Mouse (Mus musculus) hindbrain, embryonic 10.5 days (tissue): Measurements from ENCODE around the gene Nudt6. TPM values are rescaled to one million over a fixed set of nuclear protein-coding genes. Genes with fewer than 3 reads are reported as not detected.

ENCODE experiments used
- DNase-seq: peaks from one replicate; pipeline ENCODE4 v3.0.0-alpha.2; 2017; ENCODE audit warnings: low spot score
- H3K27ac ChIP-seq: fragments of 300-500 bp; sonication (generic); 2 replicates; pipeline ENCODE4 v1.5.1; 2016; ENCODE audit warnings: mild to moderate bottlenecking, moderate library complexity
- H3K27me3 ChIP-seq: fragments of 300-500 bp; sonication (generic); 2 replicates; pipeline ENCODE4 v1.6.1; 2016; ENCODE audit warnings: mild to moderate bottlenecking; ENCODE audit not compliant: poor library complexity, insufficient read depth, severe bottlenecking
- H3K36me3 ChIP-seq: fragments of 300-500 bp; sonication (generic); 2 replicates; pipeline ENCODE4 v1.6.1; 2016; ENCODE audit warnings: mild to moderate bottlenecking, moderate library complexity
- H3K4me1 ChIP-seq: fragments of 300-500 bp; sonication (generic); replicated peaks from 2 replicates; pipeline ENCODE4 v1.6.1; 2016; ENCODE audit warnings: mild to moderate bottlenecking
- H3K4me3 ChIP-seq: fragments of 300-500 bp; sonication (generic); 2 replicates; pipeline ENCODE4 v1.5.1; 2016; ENCODE audit warnings: mild to moderate bottlenecking, moderate library complexity
- H3K9me3 ChIP-seq: fragments of 300-500 bp; sonication (generic); 2 replicates; pipeline ENCODE4 v1.6.1; 2016; ENCODE audit warnings: mild to moderate bottlenecking, moderate library complexity
- WGBS: fragments of 180-500 bp; shearing (Covaris S2); methylation state at CpG from one replicate; pipeline ENCODE4 v1.1.7; 2016; 5-methylcytosine and 5-hydroxymethylcytosine counted together
- polyA plus RNA-seq: library from polyadenylated mRNA; unstranded; fragments of >200 nt; fragmentation: Nextera tagmentation; extraction: Ambion mirVana; gene quantifications from 2 replicates; pipeline ENCODE4 v1.2.1, GENCODE M21; 2016

Nudt6 gene
- polyA plus RNA-seq, 1 experiment from 2014 or later = 3.4 TPM

DNA sequence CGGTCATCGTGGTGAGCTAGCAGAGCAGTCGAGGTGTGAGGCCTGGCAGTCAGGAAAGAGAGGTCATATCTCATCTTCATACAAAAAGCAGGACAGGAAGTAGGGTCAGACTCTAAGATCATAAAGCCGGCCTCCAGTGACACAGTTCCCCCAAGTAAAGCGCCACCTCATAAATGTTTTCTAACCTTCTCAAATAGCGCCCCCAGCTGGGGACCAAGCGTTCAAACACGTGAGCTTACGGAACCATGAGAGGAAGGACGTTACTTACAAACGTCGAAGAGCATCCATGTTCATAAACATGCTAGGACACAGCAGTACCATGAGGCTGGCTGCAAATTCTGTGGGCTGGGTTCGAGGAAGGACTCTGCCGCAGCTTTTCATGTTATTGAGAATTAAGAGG lies 40.8 kb downstream of the Nudt6 start:
- Histone ChIP-seq H3K4me3 (no peak overlapping the region), H3K27ac (no peak overlapping the region), H3K4me1 (peaks cover 5% of the 10 kb centered on the region; the same call in 1 of the 2 replicates), H3K36me3 (no peaks in the 10 kb centered on the region), H3K27me3 (no peaks in the 10 kb centered on the region), H3K9me3 (no peaks in the 10 kb centered on the region)
- no peak for DNase-seq
- WGBS = 84% methylated on average over 14 of the region's 14 CpGs

DNA sequence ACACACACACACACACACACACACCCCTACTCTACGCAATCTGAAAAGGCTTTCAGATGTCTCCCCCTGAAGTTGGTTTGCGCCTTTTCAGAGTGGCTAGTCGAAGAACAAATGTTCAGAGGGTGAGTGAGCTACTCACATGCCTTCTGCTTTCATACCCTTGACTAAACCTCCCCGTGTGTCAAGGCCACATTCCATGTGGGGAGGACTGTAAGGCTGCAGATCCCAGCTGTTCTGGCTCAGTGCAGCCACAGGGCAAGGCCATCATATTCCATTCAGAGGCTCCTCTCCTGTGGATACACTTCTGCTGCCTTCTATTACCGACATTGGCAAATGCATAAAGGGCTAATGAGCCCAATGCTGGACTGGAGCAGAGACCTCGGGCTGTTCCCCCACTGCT lies 41.6 kb downstream of the Nudt6 start:
- Histone ChIP-seq H3K27ac (no peak overlapping the region), H3K36me3 (no peaks in the 10 kb centered on the region), H3K9me3 (no peaks in the 10 kb centered on the region), H3K27me3 (no peaks in the 10 kb centered on the region), H3K4me1 (peaks cover 5% of the 10 kb centered on the region; the same call in 1 of the 2 replicates), H3K4me3 (no peak overlapping the region)
- no peak for DNase-seq
- WGBS = 79% methylated on average over 6 of the region's 6 CpGs

DNA sequence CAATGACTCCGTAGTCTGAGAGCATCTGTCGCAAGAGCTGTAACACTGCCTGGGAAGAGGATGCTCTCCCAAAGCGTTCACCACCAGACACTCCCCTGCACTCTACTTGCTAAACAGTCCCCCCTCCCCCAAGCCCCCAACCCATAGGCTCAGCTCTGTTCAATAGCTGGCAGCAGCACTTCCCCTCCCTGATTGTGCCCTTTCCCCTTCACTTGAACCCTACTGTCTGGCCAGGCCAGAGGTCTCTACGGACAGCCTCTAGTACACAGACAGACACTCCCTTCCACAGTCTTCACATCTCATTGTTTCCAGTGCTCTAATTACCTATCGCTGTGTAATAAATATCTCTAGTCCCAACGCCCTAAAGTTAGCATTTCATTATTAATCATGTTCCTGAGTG lies 42.1 kb downstream of the Nudt6 start:
- Histone ChIP-seq H3K4me1 (peaks cover 5% of the 10 kb centered on the region; the same call in 1 of the 2 replicates), H3K9me3 (no peaks in the 10 kb centered on the region), H3K36me3 (no peaks in the 10 kb centered on the region), H3K4me3 (no peak overlapping the region), H3K27me3 (no peaks in the 10 kb centered on the region), H3K27ac (no peak overlapping the region)
- WGBS = 81% methylated on average over 6 of the region's 6 CpGs
- no peak for DNase-seq

DNA sequence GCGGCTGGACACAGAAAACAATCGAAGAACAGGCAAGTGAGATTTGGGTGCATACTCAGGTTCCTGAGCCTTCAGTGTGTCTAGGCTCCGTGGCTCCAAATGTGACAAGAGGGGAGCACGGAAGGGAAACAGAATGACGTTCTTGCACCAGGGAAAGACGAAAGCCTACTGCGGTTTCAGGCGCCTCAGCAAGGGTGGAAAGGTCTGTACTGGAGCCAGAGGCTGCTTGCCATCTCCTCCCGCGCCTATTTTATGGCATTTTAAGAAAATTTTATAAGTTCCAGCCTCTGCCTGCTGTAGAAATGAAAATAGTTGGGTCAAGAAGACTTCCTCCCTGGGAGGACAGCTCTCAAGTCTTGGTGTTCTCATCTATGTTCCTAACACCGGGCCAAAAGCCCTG lies 46.3 kb downstream of the Nudt6 start:
- Histone ChIP-seq H3K9me3 (no peaks in the 10 kb centered on the region), H3K27me3 (no peaks in the 10 kb centered on the region), H3K4me1 (peaks cover 5% of the 10 kb centered on the region; the same call in 1 of the 2 replicates), H3K27ac (no peak overlapping the region), H3K4me3 (no peak overlapping the region), H3K36me3 (no peaks in the 10 kb centered on the region)
- WGBS = 90% methylated on average over 11 of the region's 11 CpGs
- DNase-seq = no peak

DNA sequence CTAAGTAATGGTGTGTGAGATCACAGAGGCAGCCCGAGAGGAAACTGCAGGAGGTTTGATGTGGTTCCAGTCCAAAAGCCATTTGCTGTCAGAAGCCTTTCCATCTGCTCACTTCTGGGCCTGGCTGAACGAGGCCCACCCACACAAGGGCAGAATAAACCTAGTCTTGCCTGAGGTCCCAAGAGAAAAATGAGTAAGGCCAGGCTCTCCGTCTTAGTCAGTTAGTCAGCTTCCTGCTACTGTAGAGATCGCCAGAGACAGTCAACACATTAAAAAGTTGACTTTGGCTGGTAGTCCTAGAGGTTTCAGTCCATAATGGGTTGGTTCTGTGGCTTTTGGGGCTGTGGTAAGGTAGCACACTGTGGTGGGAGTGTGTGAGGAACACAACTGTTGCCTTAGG lies 49.6 kb downstream of the Nudt6 start:
- H3K4me1 ChIP-seq = no peaks in the 10 kb centered on the region
- H3K36me3 ChIP-seq = no peaks in the 10 kb centered on the region
- H3K27ac ChIP-seq = no peak overlapping the region
- no peaks in the 10 kb centered on the region for H3K27me3 ChIP-seq
- 77% methylated on average over 4 of the region's 4 CpGs for WGBS
- no peak for DNase-seq
- H3K4me3 ChIP-seq = no peak overlapping the region
- no peaks in the 10 kb centered on the region for H3K9me3 ChIP-seq

DNA sequence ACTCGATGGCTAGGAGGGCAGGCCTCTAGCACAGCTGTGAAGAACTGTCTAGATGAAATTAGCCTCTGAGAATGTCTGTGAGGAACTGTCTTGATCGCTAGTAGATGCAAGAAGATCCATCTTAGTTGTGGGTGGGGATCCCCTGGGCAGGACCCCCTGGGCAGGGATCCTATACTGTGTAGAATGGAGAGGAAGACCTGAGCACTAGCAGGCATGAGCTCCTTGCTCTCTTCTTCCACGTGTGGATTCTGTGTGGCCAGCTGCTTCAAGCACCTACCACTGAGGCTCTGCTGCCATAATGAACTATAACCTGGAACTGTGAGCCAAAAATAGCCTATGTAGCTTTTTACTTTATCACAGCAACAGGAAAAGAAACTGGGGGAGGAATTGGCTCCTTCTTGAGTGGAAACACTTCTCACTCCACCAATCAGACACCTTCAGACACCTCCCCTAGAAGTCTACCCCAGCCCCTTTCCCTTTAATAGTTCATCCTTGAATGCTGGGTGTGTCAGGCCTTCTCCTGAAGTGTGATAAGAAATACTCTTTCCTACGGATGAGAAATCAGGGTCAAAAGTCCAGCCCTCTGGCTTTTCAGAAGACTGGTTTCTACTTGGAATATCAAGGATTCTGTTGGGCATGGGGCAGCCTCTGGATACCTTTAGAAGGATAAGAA lies 53.5 kb downstream of the Nudt6 start:
- no peak overlapping the region for H3K27ac ChIP-seq
- WGBS = 66% methylated on average over 4 of the region's 4 CpGs
- no peaks in the 10 kb centered on the region for H3K4me1 ChIP-seq
- no peak for DNase-seq
- H3K36me3 ChIP-seq = no peaks in the 10 kb centered on the region
- no peak overlapping the region for H3K4me3 ChIP-seq
- H3K9me3 ChIP-seq = no peaks in the 10 kb centered on the region
- no peaks in the 10 kb centered on the region for H3K27me3 ChIP-seq

DNA sequence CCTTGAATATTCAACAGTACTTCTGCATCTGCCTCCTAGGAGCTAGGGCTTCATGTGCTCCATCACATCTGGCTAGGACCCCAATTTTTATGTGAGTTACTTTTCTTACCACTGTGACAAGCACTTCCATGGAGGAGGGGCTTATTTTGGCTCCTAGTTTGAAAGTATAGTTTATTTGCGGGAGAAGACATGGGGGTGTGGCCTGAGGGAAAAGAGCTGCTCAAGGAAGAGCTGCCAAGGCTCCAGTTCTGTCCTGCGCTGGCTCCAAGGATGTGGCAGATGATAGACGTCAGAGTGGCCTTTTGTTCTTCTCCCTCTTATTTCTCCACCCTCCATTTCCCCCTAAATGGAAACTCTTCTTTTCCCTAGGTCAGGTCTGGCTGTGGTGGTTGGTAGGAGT lies 54.0 kb downstream of the Nudt6 start:
- no peaks in the 10 kb centered on the region for H3K27me3 ChIP-seq
- no peaks in the 10 kb centered on the region for H3K9me3 ChIP-seq
- no peak overlapping the region for H3K27ac ChIP-seq
- WGBS = 54% methylated on average over 3 of the region's 3 CpGs
- no peaks in the 10 kb centered on the region for H3K4me1 ChIP-seq
- DNase-seq = no peak
- no peak overlapping the region for H3K4me3 ChIP-seq
- H3K36me3 ChIP-seq = no peaks in the 10 kb centered on the region

DNA sequence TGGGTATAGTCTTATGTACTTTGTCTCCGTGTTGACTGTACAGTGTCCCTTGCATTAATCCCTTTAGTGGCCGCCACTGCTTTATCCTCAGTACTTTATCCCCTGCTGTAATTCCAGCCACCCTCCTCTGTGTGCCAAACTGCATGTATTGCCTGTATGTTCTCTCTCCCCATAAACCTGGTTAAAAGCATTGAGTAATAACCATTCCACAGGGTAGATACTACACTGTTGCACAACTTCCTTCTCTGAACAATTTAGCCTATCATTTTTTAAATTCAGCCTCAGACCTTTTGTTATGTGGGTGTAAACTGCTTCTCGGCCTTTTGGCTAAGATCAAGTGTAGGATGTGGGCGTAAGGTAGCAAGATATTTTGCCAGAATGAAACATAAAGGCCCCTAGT lies 54.9 kb downstream of the Nudt6 start:
- H3K4me1 ChIP-seq = no peaks in the 10 kb centered on the region
- no peaks in the 10 kb centered on the region for H3K27me3 ChIP-seq
- no peaks in the 10 kb centered on the region for H3K9me3 ChIP-seq
- DNase-seq = no peak
- 87% methylated on average over 4 of the region's 4 CpGs for WGBS
- H3K36me3 ChIP-seq = no peaks in the 10 kb centered on the region
- H3K4me3 ChIP-seq = no peak overlapping the region
- no peak overlapping the region for H3K27ac ChIP-seq

DNA sequence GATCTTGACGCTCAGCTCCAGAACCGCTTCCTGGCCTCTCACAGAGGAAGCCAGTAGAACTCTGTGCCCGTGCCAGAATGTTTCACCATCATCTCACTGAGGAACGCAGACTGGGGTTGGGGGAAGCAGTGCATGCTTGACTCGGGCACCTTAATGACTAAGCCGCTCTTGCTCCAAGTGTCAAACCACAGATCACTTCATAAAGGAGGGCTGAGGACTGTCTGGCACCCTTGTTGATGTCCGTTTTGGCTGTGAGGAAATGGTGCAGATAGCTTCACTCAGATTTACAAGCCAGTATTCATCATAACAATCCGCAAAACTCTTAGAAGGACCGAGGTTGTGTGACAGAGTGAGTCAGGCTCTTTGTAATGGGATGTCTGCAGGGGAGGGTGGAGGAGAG lies 59.3 kb downstream of the Nudt6 start:
- Histone ChIP-seq H3K27me3 (no peaks in the 10 kb centered on the region), H3K4me1 (no peaks in the 10 kb centered on the region), H3K9me3 (no peaks in the 10 kb centered on the region), H3K4me3 (no peak overlapping the region), H3K27ac (no peak overlapping the region), H3K36me3 (no peaks in the 10 kb centered on the region)
- WGBS = 88% methylated on average over 9 of the region's 9 CpGs
- DNase-seq = no peak

Other genes starting within 250 kb of the Nudt6 start
- not detected in 2 replicates for gene Il21, start 187.6 kb downstream of the Nudt6 start, polyA plus RNA-seq
- 5.6 and 7.5 TPM in 2 replicates for gene Bbs12, start 107.7 kb downstream of the Nudt6 start, polyA plus RNA-seq
- 2.0 and 2.4 TPM in 2 replicates for gene Cetn4, start 107.5 kb downstream of the Nudt6 start, polyA plus RNA-seq
- gene Fgf2, start 71.9 kb downstream of the Nudt6 start, polyA plus RNA-seq = 0.26 and 0.38 TPM in 2 replicates
- 43.4 and 44.1 TPM in 2 replicates for gene Spata5, start 315 bp downstream of the Nudt6 start, polyA plus RNA-seq
- 11.3 and 16.9 TPM in 2 replicates for gene Spry1, start 219.7 kb upstream of the Nudt6 start, polyA plus RNA-seq